Mouse (Mus musculus) adrenal gland, adult 2 months (tissue): ENCODE measurements around the gene Aldh3b3. TPM values are rescaled to one million over a fixed set of nuclear protein-coding genes. Genes with fewer than 3 reads are reported as not detected.

Experiments used
- DNase-seq: peaks from one replicate; pipeline ENCODE4 v3.0.0; 2021
- long read RNA-seq: library from polyadenylated mRNA; stranded (forward); transcript quantifications from one replicate; pipeline ENCODE4 v2.0.0, GENCODE M21; 2021
- polyA plus RNA-seq: library from polyadenylated mRNA; depleted of rRNA; stranded (reverse); fragments of >200 nt; gene quantifications from 2 replicates; pipeline ENCODE4 v1.2.3, GENCODE M21; 2012; rRNA removed
- total RNA-seq, 2 experiments: library from RNA; stranded (reverse); gene quantifications; 2 replicates each; pipeline ENCODE4 v1.2.3; 2021

Aldh3b3 gene
- total RNA-seq (under 1 TPM; 0.38 to 0.63 TPM), polyA plus RNA-seq (0.43 and 0.54 TPM in 2 replicates)
- long read RNA-seq: 0 reads

GRCm38 (mm10) chr19:3958470-3958869 lies at the start of gene Aldh3b3:
Gene Aldh3b3 (plus strand): TSS chr19:3958645.
- DNase-seq: no peak

GRCm38 (mm10) chr19:3910206-3910605 lies 48.2 kb upstream of the Aldh3b3 start:
- DNase-seq: peak; percentile 82

GRCm38 (mm10) chr19:3912337-3913204 lies 45.9 kb upstream of the Aldh3b3 start, which contains the start of gene Ndufs8:
Gene Ndufs8 (minus strand): TSS chr19:3912774.
- peak; percentile 96 for DNase-seq

GRCm38 (mm10) chr19:3913692-3914091 lies 44.8 kb upstream of the Aldh3b3 start:
- no peak for DNase-seq

GRCm38 (mm10) chr19:3914535-3914934 lies 43.9 kb upstream of the Aldh3b3 start:
- no peak for DNase-seq

- no peak for DNase-seq
These were observed 41.7 kb upstream of the Aldh3b3 start for GRCm38 (mm10) chr19:3916727-3917126.

- DNase-seq: peak; percentile 63
These were observed 38.5 kb upstream of the Aldh3b3 start for GRCm38 (mm10) chr19:3919928-3920327.

GRCm38 (mm10) chr19:3922661-3923371 lies 35.6 kb upstream of the Aldh3b3 start:
- no peak for DNase-seq

GRCm38 (mm10) chr19:3923586-3923985 lies 34.9 kb upstream of the Aldh3b3 start:
- no peak for DNase-seq

- DNase-seq: peak; percentile 83
These were observed 34.3 kb upstream of the Aldh3b3 start for GRCm38 (mm10) chr19:3924190-3924589.

GRCm38 (mm10) chr19:3924868-3925267 lies 33.6 kb upstream of the Aldh3b3 start:
- DNase-seq: no peak

GRCm38 (mm10) chr19:3925859-3926258 lies 32.6 kb upstream of the Aldh3b3 start:
- DNase-seq: no peak

- peak; percentile 54 for DNase-seq
These were observed 32.2 kb upstream of the Aldh3b3 start for GRCm38 (mm10) chr19:3926279-3926678.

GRCm38 (mm10) chr19:3926685-3927084 lies 31.8 kb upstream of the Aldh3b3 start:
- DNase-seq: no peak

GRCm38 (mm10) chr19:3927989-3928388 lies 30.5 kb upstream of the Aldh3b3 start:
- no peak for DNase-seq

- no peak for DNase-seq
These were observed 29.7 kb upstream of the Aldh3b3 start for GRCm38 (mm10) chr19:3928779-3929178.

- DNase-seq: peak; percentile 98
These were observed 29.1 kb upstream of the Aldh3b3 start, which contains the start of gene Aldh3b1 for GRCm38 (mm10) chr19:3929211-3929941. Gene Aldh3b1 (minus strand): TSS chr19:3929808.

GRCm38 (mm10) chr19:3930262-3931057 lies 28.0 kb upstream of the Aldh3b3 start:
- no peak for DNase-seq

- no peak for DNase-seq
These were observed 26.7 kb upstream of the Aldh3b3 start for GRCm38 (mm10) chr19:3931716-3932115.

- DNase-seq: peak; percentile 92
These were observed 23.2 kb upstream of the Aldh3b3 start, which contains the start of gene Unc93b1 for GRCm38 (mm10) chr19:3935032-3935895. Gene Unc93b1 (plus strand): TSS chr19:3935186.
